Mouse (Mus musculus) layer of hippocampus, adult 9-11 months (tissue): ENCODE measurements around the gene Slc35f1.
A peak's percentile ranks its signal among the peaks of the same experiment; 100 is the strongest.

ENCODE experiments used
- DNase-seq: peaks from one replicate; pipeline ENCODE4 v3.0.0; 2022

Gene Slc35f1

DNA sequence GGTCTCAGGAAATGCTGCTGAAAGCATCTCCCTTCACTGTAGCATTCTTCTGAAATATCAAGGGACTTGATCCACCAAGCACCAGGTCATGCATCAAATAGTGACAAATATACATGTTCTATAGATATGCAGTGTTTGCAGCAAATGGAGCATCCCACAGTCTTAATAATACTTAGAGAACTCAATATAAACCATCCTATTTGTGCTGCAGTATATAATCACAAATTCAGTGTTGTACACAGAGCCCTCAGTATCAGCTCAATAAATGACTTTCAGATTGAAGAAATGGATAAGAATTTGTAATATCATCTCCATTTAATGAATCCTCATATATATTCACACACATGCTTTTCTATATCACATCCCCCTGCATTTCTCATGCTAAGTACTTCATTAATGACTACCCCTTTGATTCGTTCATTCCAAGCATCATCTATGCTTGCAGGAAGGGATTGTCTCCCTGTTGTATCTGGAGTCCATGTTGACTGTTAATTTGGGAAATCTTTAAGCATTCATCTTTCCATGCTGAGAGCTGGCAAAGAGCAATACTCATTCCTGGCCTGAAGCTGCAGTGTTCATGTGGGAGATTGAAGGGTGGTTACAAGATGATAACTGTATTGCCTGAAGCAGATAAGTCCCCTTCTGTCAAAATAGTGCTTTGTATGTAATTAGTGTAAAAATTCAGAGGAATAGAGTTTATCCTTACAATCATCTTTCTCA is 249.9 kb downstream of the Slc35f1 start:
- no peak for DNase-seq

DNA sequence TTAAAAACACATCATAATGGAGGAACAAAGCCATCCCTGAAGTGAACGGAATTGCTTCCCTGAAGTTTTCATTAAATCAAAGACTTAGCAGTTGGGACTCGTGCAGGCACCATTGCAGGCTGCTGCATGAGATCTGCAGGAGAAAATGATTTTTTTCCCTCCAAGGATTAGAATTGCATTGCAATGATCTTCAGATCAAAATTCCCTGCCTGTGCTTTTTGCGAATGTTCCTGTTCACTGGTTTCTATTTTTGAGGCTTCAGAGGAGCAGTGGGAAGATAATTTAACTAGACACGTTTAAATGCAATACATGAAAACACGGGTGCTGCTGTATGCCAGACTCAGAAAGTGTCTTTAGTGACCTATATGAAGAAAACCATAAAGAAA is 250.5 kb downstream of the Slc35f1 start:
- DNase-seq: no peak

GRCm38 (mm10) chr10:52952581-52952980 is 262.2 kb downstream of the Slc35f1 start:
- DNase-seq: no peak

- DNase-seq: no peak
Observed at GRCm38 (mm10) chr10:52956728-52957127, 266.4 kb downstream of the Slc35f1 start.

DNA sequence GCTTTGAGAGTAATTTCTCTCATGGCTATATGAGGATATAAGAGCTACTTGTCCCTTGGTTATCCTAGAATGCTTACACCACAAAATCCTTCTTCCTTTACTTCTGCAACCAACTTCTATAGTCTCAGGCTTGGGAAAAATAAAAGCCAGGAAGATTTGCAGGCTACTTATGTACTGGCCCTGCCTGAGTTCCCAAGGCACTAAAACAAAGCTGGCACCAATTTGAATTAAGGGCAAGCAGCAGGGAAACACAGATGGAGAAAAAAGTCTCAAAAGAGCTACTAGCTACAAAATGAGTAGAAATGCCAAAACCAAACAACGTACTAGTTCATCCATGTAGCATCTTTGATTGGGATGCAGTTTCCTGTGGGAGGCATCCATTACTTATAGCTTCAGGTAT is 288.9 kb downstream of the Slc35f1 start:
- peak; percentile 29 for DNase-seq

DNA sequence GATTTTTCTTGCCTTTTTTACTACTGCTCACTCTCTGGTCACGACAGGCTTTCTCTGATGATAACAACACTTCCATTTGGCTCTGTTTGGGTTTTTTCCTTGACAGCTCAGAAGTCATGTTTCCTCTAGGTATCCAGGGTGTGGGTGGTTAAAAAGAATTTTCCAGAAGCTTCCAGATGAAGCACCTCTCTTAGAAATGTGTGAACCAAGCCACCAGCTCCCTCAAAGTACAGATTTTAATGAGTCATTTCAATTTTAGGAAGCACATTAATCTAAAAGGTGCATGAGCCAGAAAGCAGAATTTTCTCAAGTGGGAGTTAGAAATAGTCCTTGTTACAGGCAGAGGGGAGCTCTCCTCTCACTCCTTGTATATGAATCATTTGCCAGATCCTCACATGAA is 292.5 kb downstream of the Slc35f1 start:
- peak; percentile 29 for DNase-seq

DNA sequence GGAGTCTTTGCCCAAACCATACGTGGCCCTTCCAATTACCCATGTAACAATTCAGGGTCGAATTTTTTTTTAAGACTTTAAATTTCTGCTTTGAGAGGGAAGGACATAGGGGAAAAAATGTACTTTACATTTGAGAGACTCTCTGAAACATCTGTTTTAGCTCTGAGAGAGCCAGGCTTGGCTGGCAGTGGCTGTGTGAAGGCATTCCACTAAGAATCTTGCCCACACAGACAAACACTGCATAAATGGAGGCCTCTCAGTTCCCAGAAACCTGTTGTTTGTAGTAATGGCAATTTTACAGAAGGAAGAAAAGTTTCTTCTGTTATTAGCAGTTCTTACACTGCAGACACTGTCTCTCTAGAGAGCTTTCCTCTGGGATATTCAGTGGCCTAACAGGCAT is 301.9 kb downstream of the Slc35f1 start:
- DNase-seq: no peak

- no peak for DNase-seq
Observed at GRCm38 (mm10) chr10:52996886-52997285, 306.6 kb downstream of the Slc35f1 start.

DNA sequence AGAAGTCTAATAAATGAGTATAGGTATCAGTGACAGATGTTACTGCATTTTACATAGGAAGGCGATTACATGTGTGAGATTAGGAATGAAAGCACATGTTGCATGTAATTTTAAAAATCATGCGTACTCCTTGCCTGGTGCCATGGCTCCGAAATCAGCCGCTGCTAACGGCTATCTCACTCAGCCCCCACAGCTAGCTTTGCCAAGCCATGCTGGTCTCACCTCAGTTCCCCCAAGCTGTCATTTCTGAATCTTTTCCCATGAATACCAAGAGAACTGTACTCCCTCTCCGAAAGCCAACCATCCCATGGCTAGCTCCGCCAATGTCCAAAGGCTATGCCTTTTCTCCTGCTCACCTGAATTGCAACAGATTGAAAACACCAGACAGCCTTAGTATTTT is 310.8 kb downstream of the Slc35f1 start:
- DNase-seq: no peak

DNA sequence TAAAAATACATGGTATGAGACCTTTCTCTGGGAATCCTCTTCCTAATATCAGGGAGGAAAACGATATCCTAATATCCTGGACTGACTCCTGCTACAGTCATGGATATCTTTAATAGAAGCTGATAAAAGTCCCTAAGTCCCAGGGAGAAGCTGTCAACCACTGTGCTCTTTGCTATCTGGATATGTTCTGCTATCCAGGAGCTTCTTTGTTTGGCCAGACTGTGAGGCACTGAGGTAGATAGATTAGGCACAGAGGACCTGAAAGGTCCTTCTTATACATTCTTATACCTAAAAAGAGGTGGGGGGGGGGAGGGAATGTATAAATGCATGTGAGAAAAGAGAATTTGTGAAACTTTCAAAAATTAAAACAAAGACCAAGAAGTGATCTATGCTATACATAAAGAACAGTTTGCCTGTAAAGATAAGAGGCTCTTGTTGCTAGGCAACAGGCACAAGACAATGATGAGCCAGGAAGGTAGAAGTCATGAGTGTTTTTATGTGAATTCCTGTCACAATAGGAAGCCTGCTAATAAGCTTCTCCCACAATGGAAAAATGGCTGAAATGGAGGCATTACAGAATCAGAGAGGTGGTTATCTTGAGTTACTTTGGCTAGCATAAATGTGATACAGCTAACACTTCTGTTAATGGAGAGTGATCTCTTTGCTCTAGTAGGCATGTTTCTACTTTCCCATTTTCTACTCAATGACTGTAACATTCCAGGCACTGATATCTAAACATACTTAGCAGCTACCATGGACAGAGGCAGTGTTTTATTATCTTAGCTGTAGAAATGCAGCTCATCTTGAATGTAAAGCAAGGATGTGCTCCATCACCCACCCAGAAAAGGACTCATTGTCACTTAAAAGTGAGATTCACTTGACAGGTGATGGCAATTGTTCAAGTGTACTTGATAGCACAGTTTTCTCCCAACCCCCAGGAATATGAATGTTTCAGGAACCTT is 316.2 kb downstream of the Slc35f1 start:
- DNase-seq: no peak

DNA sequence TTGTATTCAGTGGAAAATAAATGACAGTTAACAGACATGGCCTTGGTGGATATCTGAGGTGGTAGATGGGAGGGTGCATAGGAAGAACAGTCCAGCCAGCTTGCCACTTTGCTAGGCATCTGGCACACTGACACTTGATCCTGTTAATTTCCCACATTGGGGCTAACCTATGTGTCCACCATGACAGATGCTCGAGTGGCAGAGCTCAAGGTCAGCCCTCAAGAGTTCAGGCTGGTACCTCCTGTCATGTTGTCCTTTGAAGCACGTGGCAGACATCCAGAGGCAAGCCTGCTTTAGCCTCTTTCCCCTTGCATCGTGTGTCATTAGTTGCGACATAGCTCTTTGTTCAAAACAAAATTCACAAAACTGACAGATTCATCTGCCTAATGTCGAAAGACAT is 323.5 kb downstream of the Slc35f1 start:
- no peak for DNase-seq

DNA sequence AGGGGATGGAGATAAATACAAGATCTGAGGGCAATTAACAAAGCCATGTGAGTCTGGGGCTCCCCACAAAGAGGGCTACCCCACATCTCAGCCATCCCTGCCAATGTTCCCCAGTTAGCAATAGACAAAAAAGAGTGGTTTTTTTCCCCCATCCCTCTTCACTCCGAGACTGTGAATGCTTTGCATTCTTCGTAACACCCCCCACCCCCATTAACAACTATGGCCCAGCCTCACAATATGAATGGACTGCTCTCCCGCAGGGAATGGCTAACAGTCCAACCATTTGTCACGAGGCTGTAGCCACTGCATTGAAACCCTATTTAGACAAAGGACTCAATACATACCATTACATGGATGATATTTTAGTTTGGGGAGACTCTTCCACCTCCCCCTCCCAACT is 338.1 kb downstream of the Slc35f1 start:
- DNase-seq: no peak

DNA sequence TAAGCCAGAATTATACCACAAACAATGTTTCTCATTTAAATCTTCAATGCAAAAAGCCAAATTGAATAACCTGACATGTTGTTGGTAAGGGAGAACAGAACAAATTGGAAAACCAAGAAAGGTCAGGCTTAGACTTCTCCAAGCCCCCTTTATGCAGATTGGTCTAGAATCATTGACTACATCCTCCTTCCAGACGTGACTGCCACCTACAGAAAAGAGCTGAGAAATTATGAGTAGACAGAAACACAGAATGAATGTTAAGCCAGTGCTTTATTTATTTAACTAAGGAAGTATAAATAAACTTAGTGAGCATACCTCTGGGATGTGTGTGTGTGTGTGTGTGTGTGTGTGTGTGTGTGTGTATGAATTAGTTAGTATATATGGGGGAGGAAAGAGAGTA is 344.9 kb downstream of the Slc35f1 start:
- no peak for DNase-seq

GRCm38 (mm10) chr10:53045931-53046330 is 355.6 kb downstream of the Slc35f1 start:
- DNase-seq: no peak

DNA sequence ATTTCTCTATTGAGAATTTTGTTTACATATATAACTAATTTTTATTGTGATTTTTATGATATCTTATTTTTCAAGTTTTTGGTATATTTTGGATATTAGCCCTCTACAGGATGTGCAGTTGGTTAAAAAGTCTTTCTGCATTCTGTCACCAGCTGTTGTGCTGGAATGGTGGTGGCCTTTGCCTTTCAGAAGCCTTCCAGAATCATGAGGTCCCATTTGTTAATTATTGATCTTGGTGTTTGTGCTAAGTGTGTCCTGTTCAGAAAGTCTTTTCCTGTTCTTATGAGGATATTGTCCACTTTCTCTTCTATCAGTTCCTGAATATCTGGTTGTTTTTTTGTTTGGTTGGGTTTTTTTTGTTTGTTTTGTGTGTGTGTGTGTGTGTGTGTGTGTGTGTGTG is 362.2 kb downstream of the Slc35f1 start:
- no peak for DNase-seq

DNA sequence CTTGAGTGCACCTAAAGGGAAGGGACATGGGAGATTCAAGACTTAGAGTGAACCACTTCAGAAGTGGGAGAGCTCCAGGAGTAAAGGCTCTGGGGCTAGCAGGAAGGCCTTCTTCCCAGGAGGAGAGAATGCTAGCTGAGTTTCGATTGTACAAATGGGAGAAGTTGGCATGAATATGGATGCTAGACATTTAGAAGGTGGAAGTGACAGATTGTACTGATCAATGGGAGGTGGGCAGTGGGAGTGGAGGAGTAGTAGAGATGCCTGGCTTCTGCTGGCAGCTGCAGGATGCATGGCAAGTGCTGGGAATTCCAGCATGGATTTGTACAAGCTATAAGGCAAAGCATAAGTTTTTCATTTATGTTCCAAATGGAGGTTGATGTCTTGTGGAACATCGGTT is 370.4 kb downstream of the Slc35f1 start:
- peak; percentile 41 for DNase-seq

DNA sequence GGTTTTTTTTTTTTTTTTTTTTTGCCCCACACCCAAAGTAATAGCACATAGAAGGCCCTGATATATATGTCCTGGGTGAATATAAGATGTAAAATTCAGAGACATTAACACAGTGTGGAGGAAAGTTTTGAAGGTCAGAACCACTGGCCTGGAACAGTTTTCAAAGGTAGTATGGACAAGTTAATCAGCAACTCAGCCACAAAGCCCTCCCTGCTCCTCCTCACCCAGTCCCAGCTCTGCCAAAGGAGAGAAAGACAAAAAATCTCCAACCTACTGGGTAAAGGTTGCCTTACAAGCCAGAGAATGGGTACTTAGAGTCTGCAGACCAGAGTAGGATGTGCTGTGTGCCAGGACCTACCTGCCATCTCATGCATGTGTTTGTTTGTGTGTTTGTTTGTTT is 372.4 kb downstream of the Slc35f1 start:
- DNase-seq: no peak

- DNase-seq: no peak
Observed at GRCm38 (mm10) chr10:53087811-53088210, 397.5 kb downstream of the Slc35f1 start.

DNA sequence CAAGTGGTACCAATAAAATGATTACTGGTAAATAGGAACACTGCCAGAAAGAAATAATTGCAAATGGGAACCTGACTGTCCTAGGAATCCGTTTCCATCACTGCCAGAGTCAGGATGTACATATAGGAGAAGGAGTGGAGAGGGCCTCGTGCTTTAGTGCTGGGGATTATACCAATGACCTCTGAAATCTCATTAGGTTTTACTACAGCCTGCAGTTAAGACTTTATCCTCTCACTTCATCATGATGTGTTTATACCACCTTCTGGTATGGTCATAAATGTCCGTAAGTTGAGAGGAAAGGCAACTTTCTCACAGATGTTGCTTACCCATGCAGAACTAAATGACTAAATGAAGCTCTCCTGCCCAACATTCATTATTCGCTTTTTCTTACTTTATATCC is 401.2 kb downstream of the Slc35f1 start:
- no peak for DNase-seq

GRCm38 (mm10) chr10:53096446-53096845 is 406.1 kb downstream of the Slc35f1 start:
- DNase-seq: no peak

GRCm38 (mm10) chr10:53100881-53101280 is 410.5 kb downstream of the Slc35f1 start:
- no peak for DNase-seq

DNA sequence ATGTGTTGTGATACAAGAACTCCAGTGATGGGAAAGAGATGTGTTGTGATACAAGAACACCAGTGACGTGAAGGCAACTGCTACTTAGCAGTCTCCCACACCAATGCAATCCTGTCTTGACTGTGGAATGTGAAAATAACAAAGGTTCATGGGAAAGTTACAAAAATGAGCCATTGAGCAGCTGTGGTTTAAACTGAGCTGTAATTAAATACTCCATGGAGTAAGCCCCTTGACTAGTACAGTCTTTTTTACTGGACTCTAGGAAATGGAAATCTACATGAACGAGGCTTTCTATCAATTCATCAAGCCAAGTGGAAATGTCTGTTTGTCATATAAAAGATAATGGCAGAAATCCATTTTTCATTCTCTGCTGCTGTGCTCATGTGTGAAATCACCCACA is 411.1 kb downstream of the Slc35f1 start:
- DNase-seq: no peak

DNA sequence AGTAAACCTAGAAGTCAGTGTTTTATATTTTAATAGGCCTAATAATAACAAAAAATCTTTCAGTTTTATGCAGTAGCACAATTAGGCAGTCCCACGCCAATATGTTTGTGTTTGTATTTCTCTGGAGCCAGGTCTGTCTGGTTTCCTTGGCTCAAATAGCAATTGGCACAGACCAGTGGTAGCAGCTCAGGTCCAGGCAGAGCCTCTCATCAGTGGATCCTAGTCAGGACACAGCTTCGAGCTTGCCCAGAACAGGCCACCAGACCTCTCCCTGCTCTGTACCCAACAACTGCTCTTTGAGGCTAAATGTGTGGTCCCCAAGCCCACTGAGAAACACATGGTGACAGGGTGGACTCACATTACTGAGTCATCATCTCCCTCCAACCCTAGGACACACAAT is 412.1 kb downstream of the Slc35f1 start:
- DNase-seq: no peak

- DNase-seq: peak; percentile 23
Observed at GRCm38 (mm10) chr10:53115028-53115427, 424.7 kb downstream of the Slc35f1 start.
